Mouse (Mus musculus): ENCODE measurements at regions not wholly inside any gene's neighbourhood (a gene's known extent, or its start where the extent isn't known, plus 50 kb on each side); places are given as distances from the start of the nearest gene placed in this dataset.

DNA sequence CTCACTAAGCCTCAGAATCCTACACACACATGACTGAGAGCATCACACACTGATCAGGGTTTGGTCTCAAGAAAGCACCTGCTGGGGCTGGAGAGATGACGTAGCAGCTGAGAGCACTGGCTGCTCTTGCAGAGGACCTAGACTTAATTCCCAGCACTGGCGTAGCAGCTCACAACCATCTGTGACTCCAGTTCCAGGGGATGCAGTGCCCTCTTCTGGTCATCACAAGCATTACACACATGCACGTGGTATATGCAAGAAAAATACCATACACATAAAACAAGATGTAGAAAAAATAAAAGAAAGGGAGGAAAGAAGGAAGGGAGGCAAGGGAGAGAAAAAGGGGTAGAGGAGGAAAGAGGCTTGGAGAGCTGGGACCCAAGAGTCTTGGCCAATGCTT is 98.8 kb upstream of the Tbx3 start:
- DNase-seq (ENCODE audit: low read depth, low spot score) = no peak

DNA sequence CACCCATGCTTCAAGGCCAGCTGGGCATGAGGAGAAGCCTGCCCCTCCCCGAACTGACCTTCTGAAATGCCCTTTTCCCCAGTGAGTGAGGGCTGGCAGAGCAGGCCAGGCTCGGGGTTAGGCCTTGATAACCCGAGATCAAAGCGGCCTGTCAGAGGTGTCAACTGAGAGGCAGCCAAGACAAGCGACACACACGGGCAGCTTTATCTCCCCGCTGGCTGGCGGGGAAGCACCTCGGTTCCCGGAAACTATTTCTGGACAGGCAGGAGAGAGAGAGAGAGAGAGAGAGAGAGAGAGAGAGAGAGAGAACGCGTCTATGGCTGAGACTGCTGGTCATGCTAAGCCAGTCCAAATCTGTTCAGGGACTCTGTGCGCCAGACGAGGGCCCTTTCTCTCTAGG is 95.3 kb upstream of the Tbx3 start:
- DNase-seq (ENCODE audit: low read depth, low spot score) = no peak

DNA sequence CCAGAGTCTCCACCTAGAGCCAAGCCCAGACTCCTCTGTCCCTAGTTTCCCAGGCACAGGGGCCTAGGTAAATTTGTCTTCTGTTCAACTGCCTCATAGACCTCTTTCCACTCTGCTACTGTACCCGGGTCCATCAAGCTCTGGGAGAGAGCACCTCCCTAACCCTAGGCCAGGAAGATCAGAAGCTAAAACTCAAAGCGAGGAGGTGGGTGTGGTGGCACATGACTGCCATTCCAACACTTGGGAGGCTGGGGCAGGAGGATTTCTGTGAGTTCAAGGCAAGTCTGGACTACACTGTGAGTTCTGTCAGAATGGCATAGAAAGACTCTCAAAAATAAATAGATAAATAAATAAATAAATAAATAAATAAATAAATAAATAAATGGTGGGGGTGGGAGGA is 91.2 kb upstream of the Tbx3 start:
- DNase-seq (ENCODE audit: low read depth, low spot score) = no peak

DNA sequence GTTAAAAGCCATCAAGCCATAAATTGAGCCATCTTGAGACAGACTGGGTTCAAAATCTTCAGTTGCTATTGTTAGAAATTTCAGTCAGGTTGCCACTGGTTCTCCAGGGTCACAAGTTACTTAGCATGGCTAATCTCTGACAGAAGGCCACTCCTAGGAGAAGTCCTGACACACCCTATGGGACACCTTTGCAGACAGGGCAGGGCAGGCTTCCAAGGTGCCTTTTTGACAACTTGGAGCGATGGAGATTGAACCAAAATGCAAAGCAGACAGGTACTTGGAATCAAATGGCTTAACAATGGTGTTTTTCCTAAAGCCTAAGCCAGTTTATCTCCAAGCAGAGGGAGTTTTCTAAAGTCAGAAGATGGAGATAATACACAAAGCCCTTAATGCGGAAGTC is 90.7 kb upstream of the Tbx3 start:
- DNase-seq (ENCODE audit: low read depth, low spot score) = no peak

GRCm38 (mm10) chr5:119580395-119580794 is 90.1 kb upstream of the Tbx3 start:
- no peak for DNase-seq (ENCODE audit: low read depth, low spot score)

GRCm38 (mm10) chr5:119580798-119581197 is 89.7 kb upstream of the Tbx3 start:
- no peak for DNase-seq (ENCODE audit: low read depth, low spot score)

- no peak for DNase-seq (ENCODE audit: low read depth, low spot score)
These were observed 86.1 kb upstream of the Tbx3 start for GRCm38 (mm10) chr5:119584389-119584788.

- no peak for DNase-seq (ENCODE audit: low read depth, low spot score)
These were observed 85.6 kb upstream of the Tbx3 start for GRCm38 (mm10) chr5:119584914-119585313.

GRCm38 (mm10) chr5:119586391-119587058 is 83.9 kb upstream of the Tbx3 start:
- no peak for DNase-seq (ENCODE audit: low read depth, low spot score)

- DNase-seq (ENCODE audit: low read depth, low spot score) = no peak
These were observed 83.1 kb upstream of the Tbx3 start for GRCm38 (mm10) chr5:119587239-119587811.

DNA sequence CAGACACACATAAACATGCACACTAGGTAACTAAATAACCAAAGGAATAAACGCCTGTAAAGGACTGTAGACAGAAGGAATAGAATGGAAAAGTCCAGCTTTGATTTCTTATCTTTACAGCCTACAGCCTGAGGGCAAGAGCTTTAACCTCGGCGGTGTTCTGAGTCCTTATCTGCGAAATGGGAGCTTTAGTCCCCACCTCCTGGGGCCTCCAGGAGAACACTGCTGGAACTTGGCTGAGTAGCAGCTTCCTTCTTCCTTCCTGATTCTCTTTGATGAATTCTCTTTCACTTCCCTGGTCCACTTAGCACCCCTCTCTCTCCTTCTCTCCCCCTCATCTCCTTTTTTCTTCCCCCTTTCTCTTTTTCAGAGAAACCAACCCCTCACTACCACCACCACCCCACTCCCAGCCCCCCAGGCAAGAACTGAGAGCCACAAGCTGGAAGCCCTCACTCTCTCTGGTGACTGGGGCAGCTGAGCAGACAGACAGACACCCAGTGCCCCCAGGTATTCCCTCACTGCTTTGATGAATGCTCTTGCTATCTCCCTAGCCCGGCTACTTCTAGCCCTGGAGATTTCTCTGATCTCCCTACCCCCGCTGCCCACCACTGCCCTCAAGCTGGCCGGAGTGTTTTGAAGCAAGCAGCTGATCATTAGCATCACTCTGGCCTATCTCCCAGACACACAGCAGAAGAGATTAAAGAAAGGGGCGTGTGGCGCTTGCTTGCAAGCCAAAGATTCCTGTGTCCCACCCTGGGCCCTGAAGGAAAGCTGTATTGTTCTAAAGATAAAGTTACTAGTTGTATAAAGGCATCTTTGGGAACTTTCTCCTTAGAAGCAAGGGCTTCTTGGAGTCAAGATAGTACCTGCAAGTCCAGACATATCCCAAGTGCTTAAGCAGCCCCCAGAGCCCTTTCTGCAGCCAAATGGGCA is 81.9 kb upstream of the Tbx3 start:
- no peak for DNase-seq (ENCODE audit: low read depth, low spot score)

GRCm38 (mm10) chr5:119591271-119591670 is 79.2 kb upstream of the Tbx3 start:
- DNase-seq (ENCODE audit: low read depth, low spot score) = no peak

DNA sequence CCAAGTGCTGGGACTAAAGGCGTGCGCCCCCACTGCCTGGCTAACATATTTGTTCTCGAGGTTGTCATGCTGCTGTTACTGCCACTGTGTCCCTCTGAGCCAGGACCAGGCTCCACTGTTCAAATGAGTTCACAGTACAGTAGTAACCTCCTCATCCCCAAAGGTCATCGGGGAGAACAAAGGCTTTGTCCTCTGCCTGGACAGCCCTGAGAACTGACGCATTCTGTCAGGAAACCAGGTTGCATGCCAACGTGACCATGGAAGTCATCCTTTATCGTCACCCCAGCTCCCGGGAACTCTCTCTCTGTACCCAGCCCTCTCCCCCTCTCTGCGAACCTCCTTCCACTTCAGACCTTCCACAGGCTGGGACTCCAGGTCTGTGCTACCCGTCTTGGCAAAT is 77.6 kb upstream of the Tbx3 start:
- no peak for DNase-seq (ENCODE audit: low read depth, low spot score)

GRCm38 (mm10) chr5:119594541-119594940 is 75.9 kb upstream of the Tbx3 start:
- no peak for DNase-seq (ENCODE audit: low read depth, low spot score)

DNA sequence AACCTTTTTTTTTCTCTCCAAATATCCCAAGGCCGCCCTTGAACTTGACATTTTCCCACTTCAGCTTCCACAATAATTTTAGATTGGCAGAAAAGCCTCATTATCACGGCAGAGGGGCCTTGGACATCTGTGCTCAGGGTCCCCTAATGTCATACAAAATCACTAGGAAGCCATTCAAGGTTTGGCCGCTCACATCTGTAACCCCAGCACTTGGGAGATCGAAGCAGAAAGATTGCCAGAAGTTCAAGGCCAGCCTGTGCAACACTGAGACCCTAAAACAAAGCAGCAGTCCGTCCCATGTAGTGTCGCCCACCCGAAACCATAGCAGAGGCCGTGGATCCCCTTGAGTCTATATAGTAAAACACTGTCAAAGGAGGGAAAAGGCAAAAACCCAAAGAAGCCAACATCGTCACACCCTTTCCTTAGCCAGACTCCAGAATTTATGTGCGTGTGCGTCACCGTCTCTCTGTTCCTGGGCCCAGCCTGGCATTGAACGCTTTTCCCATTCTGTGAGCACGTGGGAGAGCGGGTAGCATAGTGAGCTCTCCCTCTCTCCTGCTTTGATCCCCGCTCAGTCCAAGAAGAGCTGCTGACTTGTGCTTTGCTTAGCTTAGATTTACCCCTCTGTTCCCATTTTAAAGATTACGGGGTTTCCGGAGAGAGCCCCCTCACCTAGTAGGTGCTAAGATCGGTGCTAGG is 74.0 kb upstream of the Tbx3 start:
- DNase-seq (ENCODE audit: low read depth, low spot score) = no peak

DNA sequence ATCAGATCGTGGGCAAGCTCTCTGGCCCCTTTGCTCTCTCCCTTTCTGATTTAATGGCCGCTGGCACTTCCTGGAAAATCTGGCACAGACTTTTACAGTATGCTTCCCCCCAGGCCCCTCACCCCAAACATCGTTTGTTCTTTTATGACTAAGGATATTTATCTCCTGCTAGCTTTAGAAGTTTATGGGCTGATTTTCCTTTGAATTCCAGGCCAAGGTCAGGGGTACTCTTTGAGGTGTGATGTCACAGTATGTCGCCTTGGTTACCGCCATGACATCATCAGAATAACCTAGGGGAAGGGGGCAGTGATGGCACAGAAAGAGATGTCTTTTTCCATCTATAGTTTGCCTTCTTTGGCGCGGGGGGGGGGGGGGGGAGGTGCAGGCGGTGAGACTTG is 73.5 kb upstream of the Tbx3 start:
- no peak for DNase-seq (ENCODE audit: low read depth, low spot score)

DNA sequence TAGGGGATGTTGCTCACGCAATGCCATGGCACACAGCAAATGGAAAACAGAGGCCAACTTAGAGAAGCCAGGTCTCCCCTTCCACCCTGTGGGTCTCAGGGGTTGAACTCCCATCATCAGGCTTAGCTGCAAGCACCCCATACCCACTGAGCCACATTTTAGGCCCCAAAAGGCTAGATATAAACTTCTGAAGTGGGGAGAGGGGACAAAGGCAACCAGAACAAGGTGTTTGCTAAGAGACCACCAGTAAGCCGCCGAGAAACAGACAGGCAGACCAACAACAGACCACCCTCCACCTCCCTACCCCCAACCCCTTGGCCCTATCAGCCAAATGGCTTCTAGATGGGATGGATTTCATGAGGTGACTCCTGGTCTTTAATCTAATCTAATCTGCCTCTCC is 72.9 kb upstream of the Tbx3 start:
- DNase-seq (ENCODE audit: low read depth, low spot score) = no peak

DNA sequence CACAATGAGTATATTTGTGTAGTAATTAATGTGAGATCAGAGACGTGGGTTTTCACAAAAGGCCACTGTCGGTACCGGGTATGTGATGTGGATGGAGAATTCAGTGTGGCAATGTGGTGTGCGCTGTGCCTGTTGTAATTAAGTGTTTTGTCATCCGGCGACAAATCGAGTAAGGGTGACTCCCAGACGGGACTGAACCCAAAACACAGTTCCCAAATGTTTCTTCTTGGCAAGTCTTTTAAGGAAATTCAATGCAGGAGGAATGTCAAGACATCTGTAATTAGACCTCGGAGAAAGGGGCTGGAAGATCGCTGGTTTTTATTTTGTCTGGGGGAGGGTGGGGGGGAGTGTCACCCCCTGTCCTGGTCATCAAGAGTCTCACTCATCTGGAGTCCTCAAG is 72.3 kb upstream of the Tbx3 start:
- DNase-seq (ENCODE audit: low read depth, low spot score) = no peak

GRCm38 (mm10) chr5:119601390-119601789 is 69.1 kb upstream of the Tbx3 start:
- no peak for DNase-seq (ENCODE audit: low read depth, low spot score)

DNA sequence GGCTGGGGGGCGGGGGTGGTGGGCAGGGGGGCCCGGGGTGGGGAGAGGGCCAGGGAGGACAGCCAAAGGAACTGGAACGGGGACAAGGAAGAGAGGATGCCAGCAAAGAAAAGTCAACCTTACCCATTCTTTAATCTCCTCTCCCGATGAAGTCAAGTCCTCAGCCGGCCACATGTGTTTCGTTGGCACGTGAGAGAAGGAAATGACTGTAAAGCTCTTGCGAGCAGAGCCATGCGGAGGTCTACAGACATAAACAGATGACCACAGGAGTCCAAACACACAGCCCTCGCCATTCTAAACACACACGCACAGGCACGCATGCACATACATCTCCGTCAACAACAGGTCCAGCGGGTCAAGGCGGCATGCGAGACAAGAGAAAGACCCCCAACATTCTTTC is 68.5 kb upstream of the Tbx3 start:
- no peak for DNase-seq (ENCODE audit: low read depth, low spot score)

DNA sequence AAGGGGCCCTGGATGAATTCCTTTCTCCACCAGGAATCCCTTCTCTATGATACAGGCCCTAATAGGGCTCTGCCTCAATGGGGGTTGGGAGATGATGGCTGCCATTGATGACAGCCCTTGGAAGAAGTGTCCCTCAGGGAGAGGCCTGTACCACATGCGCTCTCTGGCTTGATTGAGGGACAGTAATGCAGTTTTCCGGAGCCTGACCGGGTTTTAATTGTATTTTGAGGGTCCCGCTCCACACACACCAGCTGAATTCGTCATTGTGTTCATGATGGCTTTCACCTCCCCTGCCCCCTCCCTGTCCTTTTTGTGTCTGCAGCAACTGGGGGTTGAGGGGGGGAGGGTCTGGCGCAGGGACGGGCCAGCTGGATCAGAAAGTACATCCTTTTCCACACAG is 65.0 kb upstream of the Tbx3 start:
- DNase-seq (ENCODE audit: low read depth, low spot score) = no peak

DNA sequence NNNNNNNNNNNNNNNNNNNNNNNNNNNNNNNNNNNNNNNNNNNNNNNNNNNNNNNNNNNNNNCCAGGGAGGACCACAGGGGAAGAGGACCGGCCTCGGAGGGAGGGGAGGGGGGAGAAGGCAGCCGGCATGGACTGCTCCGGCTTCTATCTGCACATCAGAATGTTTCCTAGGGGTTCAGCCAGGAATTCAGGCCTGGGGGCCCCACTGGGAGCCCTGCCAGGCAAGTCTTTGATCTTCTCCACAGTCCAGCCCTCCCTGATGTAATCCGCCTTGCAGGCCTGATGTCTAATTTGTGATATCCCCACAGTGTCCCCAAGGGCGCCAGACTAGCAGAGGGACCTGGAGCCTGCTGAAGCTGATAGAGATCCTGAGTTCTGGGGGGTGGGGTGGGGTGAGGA is 57.1 kb upstream of the Tbx3 start:
- DNase-seq (ENCODE audit: low read depth, low spot score) = no peak

Measured in A20 (cell line).